Mouse (Mus musculus) urinary bladder, adult 2 months (tissue): ENCODE measurements around the gene Kif26b. TPM values are rescaled to one million over a fixed set of nuclear protein-coding genes. Genes with fewer than 3 reads are reported as not detected.

ENCODE experiments used
- DNase-seq: peaks from one replicate; pipeline ENCODE4 v3.0.0; 2022; ENCODE audit warnings: low spot score
- polyA plus RNA-seq: library from polyadenylated mRNA; depleted of rRNA; stranded (reverse); fragments of >200 nt; gene quantifications from 2 replicates; pipeline ENCODE4 v1.2.3, GENCODE M21; 2012

Kif26b gene
- polyA plus RNA-seq, 1 experiment, result 1.4 TPM

DNA sequence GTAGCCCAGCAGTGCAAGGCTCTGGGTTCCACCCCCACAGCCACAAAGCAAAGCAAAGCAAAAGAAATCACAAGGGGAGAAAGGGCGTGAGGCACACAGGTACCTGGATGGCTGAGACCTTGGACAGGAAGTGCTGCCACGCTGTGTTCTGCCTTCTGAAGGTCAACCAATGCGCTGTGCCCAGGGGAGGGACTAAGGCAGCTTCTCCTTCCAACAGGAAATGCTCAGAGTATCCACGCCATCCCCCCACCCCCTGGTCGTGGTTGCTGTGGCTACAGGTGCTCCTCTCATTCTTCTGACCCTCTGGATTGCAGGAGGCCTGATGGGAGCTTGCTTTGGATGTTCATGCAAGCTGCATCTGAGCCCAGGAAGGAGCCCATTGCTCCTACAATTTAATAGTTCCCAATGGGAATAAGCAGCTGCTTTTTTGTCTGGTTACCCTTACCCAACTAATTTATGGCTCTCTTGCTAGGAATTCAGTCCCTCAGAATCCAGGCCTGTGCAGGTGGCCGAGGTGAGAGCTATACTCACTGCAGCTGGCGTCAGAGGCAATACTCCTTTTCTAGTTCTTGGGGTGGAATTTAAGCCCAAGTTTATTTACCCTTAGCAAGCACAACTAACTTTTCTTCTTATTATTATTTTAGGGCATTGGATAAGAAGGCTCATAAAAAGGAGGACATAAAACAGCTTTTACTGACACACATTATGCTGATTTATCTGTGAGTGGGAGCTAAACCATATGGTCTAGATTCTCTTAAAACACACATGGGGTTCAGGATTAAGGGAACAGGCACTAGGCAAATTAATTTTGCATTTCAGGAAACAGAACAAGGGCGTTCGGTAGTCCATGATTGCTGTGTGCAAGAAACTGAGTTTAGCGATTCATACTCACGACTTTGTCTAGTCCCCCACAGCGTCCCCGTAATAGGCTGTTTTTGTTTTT, 61.6 kb downstream of the Kif26b start:
- DNase-seq, result no peak

DNA sequence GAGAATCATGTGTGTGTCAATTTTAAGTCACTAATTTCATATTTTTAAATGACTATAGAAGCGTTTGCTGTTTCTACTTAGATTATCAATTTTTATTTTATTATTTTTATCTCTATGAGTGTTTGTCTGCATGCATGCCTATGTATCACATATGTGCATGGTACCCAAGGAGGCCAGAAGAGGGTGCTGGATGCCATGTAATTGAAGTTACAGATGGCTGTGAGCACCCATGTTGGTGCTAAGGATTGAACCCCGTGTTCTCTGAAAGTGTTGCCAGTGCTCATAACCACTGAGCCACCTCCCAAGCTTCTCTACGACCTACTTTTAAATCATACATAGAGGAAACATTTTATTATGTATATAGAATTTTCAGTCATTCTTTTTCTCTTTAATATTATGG, 68.2 kb downstream of the Kif26b start:
- no peak for DNase-seq

DNA sequence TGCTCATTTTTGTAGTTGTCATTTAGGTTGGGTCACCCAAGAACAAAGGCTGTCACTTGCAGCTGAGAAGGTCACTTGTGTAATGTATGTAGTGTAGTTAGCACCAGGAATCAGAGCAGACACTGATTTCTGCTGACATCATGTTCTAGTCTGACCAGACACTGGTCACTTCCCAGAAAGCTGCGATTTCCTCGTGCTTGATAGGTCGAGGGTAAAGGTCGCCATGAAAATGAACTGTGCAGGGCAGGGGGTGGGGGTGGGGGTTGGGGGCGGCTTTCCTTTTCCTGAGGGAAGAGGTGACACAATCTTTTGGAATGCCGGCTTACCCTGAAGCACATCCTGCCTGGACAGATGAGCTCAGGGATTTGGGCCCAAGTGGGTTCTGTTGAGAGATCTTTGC, 68.8 kb downstream of the Kif26b start:
- no peak for DNase-seq

DNA sequence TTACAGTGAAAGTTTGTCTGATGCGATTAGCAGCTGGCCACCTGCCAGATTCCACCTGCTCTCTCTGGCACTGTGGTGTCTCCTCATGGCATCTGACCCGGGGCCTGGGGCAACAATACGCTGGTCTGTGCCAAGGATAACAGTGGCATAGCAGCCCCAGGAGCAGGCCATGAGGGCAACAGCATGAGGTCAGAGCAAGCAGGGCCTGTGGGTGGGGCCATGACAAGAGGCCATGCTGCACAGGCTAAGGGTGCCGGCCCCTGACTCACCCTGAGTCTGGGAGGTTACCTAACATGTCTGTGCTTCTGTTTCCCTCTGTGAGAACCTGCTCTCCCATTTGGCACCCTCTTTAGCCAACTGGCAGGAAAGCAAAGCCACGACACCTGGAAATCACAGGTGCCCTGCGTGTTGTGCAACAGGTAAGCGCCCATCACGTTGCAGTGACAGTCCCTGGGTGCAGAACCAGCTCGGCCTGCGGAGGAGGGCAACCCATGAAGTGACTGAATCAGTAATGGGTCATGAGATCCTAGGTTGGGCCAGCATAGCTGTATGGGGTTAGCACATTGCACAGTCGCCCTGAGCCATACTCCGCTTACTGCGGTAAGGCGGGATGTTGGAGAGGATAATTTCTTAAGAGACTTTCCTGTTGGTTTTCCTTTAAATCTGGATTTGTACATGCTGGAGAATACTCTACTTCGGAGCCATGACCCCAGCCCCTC, 72.1 kb downstream of the Kif26b start:
- peak; percentile 25 for DNase-seq

DNA sequence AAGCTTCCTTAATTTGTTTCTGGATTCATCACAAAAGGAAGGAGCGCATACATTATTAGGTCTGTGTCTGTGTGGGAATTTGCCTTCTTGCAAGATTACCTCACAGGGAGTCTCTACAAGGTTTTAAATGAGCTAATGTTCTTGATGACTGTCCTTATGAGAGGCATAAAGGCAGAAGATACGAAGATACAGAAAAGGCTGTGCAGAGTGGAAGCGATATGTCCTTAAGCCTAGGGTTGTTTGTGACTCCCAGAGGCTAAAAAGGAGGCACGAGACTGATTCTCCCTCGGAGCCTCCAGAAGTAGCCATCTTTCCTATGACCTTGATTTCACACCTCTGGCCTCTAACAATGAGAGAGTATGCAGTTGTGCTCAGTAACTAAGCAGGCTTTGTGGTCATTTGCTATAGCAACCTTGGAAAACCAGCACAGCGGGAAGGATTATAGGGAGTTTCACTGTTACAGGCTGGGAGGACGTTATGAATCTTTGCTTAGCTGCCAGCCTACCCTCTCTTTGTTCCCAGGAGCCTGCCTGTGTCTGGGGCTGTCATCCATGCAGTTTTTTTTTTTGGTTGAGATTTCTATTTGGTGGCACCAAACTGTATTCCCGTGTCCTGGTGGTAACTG, 80.3 kb downstream of the Kif26b start:
- no peak for DNase-seq

DNA sequence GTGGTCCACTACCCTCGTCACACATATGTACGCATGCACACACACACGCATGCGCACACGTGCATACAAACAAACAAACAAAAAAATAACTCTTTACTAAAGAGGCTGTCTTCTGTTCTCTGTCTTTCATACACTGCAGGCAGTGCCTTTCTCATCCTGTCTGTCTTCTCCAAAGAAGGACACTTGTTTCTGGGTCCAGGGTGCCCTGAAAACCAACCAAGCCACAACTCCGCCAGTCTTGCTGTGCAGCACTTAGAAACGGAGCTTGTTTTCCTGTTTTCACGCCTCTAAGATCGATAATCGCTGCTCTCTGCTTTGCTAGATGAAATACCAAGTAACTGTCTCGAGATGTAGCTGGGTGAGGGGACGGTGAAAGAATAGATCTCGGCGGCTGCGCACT, 82.6 kb downstream of the Kif26b start:
- DNase-seq, result no peak

DNA sequence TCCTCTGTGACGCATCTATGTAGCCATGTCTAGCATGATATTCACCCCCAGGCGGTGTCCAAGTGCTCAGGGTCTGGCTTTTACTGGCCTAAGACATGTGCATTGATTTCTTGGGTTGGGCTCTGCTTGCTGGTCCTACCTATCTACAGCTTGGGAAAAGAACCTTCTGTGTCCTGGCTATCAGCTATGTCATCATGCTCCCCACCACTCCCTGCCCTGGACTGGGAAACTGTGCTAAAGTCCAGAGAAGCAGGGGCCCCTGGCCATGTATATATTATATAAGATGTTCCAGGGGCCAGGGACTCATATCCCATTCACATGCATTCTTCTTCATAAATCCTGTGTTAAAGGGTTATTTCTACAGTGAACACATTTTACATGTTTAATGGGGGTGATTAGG, 92.4 kb downstream of the Kif26b start:
- no peak for DNase-seq

DNA sequence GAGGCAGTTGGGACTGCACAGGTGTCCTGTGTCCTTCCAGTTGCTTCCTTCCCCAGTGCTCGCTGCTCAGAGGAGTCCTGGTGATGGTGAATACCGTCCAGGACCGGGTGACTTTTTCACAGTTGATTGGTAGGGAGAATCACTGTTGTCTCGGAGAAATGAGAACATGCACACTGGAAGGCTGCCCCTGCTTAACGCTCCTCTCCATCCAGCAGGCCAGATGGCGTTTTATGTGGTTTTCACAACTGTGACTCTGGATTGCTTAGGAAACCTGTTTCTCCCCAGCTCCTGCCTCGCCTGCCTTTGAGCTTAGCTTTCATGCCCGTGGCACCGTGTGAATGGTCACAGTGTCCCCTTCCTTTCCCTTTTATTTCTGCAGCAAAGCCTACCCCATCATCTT, 95.0 kb downstream of the Kif26b start:
- DNase-seq, result no peak

DNA sequence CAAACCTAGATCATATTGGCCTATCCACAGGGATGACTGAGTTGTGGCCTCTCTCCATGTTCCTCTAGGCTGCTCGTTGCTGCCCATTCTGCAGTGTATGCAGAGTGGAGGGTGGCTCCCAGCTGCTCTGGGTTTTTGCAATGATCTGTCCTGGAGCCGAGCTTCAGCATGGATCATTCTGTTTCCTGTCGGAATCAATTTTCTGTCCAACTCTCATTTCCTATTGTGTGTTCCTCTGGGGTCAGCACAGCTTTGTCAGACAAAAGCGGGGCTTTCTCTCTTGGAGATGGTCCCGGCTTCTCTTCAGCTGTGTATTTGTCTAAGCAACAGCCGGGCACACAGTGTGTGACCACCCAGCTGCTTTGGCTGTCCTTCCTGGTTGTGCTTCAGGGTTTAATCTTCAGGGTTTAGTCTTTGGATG, 98.0 kb downstream of the Kif26b start:
- no peak for DNase-seq

DNA sequence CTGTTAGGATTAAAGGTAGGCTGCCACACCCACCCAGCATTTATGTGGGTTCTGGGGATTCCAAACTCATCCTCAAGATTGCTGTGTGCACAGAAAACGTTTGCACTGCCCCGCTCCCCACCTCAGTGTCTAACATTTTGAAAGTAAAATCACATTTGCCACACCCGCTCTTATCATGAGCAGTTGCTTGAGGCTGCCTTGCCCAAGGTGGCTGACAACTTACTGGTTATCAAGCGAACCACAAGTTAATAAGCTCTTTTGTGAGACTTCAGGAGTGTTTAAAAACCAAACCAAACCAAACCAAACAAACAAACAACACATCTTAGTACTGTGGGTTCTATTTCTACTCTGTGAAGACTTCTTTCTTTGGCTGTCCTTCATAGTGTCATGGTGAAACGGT, 101.1 kb downstream of the Kif26b start:
- no peak for DNase-seq

DNA sequence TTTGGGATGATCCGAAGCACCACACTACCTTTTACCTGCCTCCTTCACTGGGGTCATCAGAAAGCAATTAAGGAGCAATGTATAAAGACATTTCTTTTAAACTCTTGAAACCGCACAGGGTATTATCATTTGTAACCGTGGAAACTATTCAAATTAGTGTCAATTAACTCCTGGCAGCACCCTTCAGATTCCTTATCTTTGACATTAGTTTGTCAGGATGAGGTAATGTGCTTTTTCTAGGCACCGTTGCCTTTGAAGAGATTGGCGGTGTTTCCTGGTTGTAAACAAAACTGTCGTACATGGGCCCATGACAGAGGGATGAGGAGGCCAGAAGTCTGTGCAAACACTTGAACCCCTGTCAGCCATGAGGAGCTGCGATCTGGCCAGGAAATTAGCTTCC, 102.9 kb downstream of the Kif26b start:
- no peak for DNase-seq

DNA sequence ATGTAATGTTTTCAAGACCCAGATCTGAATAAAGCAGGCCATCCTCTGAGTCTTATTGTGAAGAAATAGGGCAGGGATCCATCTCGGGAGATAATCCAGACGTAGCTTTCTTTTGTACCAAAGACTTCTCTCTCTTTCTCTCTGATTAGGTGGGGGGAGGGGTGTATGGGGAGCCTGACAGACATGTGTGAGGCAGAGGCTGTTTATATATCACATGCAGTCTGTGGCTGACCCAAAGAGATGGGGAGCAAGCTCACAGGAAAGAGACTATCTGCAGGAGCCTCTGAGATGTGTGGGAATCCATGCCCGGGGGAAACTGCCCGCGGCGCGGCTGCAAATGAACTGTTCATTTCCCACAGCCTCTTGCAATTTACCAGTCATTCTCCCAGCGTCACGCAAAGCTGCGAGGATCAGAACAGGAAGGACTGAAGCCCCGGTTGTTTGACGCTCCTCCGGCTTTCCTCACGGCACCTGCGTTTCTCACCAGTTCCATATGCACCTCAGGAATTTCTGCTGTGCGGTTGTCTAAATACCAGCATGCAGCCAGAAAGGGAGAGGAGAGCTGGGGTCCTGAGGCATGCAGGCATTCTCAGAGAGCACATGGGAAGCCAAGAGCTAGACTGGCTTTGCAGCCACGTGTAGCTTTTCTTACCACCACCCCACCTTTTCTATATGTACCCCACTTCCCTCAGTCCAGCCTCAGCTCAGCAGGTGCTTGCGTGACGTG, 105.6 kb downstream of the Kif26b start:
- DNase-seq, result no peak

DNA sequence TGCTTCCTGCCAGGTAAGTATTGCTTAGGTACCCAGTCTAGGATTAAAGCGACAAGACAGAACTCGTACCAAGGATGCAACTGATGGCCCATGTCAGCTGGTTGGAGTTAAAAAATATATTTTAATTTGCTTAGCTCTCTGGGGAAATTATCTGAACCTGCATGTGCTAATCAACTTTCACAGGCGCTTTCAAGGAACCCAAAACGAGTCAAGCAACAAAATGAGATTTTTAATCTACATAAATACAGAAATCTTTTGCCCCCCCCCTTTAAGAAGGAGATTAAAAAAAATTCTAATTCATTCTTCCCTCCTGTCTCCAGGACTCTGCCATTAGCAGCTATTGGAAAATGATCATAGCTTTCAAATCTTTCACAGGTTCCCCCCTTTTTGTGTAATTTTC, 106.5 kb downstream of the Kif26b start:
- DNase-seq, result no peak

DNA sequence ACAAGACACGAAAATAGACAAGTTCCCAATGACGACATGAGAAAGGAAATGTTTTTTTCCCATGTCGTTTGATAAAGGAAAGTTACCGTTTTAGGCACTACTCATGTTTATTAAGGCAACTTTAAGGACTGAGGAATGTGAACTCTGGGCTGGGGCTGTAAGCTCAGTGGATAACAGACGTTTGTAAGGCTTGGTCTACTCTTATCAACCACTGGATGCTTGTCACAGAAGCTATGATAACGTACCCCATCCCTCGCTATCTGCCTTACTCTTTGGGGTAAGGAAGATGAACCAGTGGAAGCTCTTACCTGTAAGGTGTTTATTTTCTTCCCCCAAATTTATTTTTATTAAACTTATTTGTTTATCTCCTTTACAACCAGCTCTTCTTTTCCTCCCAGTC, 108.4 kb downstream of the Kif26b start:
- DNase-seq, result no peak

DNA sequence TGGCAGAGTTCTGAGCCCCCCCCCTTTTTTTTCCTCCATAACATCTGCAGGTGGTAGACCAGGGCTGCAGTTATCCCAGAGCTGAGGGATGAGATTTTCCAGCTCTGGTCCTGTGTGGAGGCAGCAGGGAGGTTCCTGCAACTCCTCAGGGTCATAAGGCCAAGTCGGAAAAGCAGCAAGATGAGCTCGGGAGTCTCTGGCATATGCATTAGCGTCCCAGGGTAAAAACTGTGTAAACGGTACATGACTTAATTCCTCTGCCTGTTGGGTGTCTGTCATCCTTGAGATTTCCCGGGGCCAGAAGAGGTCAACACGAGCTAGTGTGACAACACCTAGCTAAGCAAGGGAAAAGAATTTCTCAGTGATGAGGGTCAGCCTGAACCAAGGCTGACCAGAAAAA, 111.0 kb downstream of the Kif26b start:
- no peak for DNase-seq

DNA sequence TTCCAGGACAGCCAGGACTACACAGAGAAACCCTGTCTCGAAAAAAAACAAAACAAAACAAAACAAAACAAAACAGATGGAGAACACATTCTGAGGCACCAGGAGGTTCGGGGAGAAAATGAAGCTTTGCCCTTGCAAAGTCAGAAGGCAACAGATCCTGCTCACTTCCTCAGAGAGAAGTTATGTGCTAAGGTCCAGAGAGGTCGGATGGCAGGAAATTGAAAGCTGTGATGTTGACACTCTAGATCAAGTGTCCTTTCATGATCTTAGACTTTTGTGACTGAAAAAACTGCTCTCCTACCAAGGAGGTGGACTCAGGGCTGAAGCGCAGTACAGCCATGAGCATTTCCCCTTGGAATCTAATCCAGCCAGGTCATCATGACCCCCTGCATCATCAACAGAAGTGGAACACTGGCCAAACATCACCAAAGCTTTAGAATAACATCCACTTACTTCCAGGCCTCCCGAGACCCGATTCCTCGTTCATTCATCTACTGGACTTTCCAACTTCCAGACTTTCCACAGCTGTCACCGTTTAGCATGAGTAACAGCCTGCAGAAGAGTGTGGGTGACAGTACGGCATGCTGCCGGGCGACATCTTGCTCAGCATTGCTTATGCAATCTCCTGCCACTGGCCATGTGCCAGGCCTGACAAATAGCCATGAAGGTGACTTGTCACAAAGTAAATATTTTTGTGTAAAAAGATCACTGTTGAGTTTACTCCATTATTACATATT, 112.0 kb downstream of the Kif26b start:
- peak; percentile 50 for DNase-seq

DNA sequence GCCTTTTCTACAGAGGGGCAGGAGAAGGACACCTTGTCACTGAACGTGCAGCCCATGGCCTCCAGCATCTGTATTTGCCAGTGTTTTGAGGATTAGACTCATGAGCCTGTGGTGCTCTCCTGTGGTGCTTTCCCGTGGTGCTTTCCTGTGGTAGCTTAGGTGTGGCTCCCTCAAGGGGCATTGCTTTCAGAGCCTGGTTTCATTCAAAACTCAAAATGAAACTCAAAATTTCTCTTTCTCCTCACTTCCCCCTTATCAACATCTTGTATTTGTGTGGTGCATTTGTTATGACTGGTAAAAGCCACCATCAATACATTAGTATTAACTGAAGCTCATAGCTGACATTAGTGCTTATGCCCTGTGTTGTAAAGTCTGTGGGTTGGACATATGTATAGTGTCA, 112.9 kb downstream of the Kif26b start:
- no peak for DNase-seq

DNA sequence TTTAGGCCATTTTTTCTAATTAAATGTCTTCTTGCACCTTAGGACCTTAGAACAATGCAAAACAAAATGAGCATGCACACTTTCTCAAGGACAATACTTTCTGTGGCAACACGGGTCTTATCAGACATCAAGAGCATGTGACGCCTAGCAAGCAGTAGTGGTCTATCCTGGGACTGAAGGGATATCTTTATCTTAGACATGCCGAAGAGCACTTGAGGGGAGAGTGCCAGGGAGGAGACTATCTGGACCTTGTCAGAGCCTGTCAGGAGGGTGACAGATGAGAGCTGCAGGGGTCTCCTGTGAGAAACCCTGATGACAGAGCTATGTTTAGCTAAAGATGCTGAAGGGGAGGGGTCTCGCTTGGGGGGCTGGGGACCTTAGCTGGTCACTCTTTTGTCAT, 116.0 kb downstream of the Kif26b start:
- no peak for DNase-seq

DNA sequence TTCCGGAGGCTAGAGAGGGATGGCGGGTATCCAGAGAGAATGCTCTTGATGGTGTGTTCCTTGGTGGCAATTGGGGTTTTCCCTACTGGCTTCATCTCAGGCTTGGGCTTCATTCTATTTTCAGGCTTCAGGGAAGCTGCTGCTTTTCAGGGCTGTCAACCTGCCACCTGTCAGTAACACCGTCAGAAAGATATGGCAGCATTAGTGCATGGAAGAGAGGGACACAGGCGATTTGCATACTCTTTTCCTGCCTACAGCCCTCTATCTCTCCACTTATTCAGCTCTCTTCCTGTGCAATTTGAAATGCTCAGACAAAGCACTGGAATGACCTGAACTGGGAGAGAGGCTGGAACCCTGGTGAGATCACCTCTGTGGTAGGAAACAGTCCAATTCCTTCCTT, 117.7 kb downstream of the Kif26b start:
- no peak for DNase-seq

DNA sequence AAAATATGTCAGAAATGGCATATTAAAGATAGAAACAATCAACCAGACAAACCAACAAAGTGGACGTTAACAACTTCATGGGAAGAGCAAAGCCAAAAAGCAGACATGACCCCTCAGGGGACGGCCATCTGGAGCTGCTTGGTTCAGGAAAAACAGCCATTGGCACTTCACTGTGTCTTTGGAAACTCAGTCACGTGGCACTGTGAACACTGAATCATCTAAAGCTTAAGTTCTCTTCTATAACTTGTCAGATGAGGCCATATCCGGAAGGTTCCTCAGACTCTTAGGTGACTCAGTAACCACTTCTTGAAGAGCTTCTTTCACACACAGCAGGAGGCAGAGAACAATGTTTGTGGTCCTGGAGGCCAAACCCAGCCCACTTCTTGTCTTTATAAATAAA, 126.6 kb downstream of the Kif26b start:
- DNase-seq, result no peak

DNA sequence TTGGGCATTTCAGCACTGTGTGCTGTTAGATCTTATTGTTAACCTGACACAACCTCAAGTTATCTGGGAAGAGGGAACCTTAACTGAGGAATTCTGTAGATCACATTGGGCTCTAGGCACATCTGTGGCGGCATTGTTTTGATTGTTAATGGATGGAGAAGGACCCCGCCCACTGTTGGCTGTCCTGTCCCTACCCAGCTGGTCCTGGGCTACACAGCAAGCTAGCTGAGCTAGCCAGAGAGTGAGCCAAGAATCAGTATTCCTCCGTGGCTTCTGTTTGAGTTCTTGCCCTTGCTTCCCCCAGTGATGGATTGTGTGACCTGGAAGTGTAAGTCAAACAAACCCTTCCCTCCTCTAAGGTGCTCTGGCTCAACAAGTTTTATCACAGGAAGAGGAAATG, 132.1 kb downstream of the Kif26b start:
- no peak for DNase-seq
